Mouse (Mus musculus) testis, adult 2 months (tissue): Measurements from ENCODE around the gene Atrx. TPM values are rescaled to one million over a fixed set of nuclear protein-coding genes. Genes with fewer than 3 reads are reported as not detected.

Experiments used
- H3K27ac ChIP-seq: fragments of 200-500 bp; 2 replicates; pipeline ENCODE4 v1.5.1; 2012; ENCODE audit warnings: low read depth, low read length; ENCODE audit not compliant: control insufficient read depth, insufficient read depth
- H3K27me3 ChIP-seq: fragments of 200-500 bp; 2 replicates; pipeline ENCODE4 v1.6.1; 2012; ENCODE audit warnings: mild to moderate bottlenecking, low read length, moderate library complexity; ENCODE audit not compliant: control insufficient read depth, insufficient read depth
- H3K36me3 ChIP-seq: fragments of 200-500 bp; 2 replicates; pipeline ENCODE4 v1.6.1; 2012; ENCODE audit warnings: mild to moderate bottlenecking, low read length; ENCODE audit not compliant: control insufficient read depth, insufficient read depth
- H3K4me1 ChIP-seq: fragments of 200-500 bp; 2 replicates; pipeline ENCODE4 v1.6.1; 2012; ENCODE audit warnings: low read length; ENCODE audit not compliant: control insufficient read depth, insufficient read depth
- H3K4me3 ChIP-seq: fragments of 200-500 bp; 2 replicates; pipeline ENCODE4 v1.5.1; 2012; ENCODE audit warnings: low read depth, mild to moderate bottlenecking, low read length, moderate library complexity, mixed read lengths; ENCODE audit not compliant: control insufficient read depth
- CTCF ChIP-seq: fragments of 200-500 bp; IDR thresholded peaks from 2 replicates; pipeline ENCODE4 v1.5.1; 2012; ENCODE audit warnings: low read depth, mild to moderate bottlenecking, inconsistent platforms, low read length, moderate library complexity; ENCODE audit not compliant: control insufficient read depth, insufficient read depth, insufficient replicate concordance
- POLR2A ChIP-seq: fragments of 200-500 bp; IDR thresholded peaks from 2 replicates; pipeline ENCODE4 v1.6.1; 2012; ENCODE audit warnings: low read depth, mild to moderate bottlenecking, inconsistent platforms, low read length, moderate library complexity; ENCODE audit not compliant: control insufficient read depth
- polyA plus RNA-seq: library from polyadenylated mRNA; depleted of rRNA; stranded (reverse); fragments of >200 nt; gene quantifications from 2 replicates; pipeline ENCODE4 v1.2.3, GENCODE M21; 2012; rRNA removed

Atrx gene
- polyA plus RNA-seq, 1 experiment: 4.6 TPM

- Histone ChIP-seq H3K27ac (no peak overlapping the region), H3K27me3 (no peaks in the 10 kb centered on the region), H3K36me3 (no peaks in the 10 kb centered on the region), H3K4me3 (no peak overlapping the region), H3K4me1 (peaks cover 9% of the 10 kb centered on the region)
- TF ChIP-seq CTCF: no peak
- no peak for TF ChIP-seq POLR2A
These were observed 161.3 kb downstream of the Atrx start for GRCm38 (mm10) chrX:105767932-105768331.

DNA sequence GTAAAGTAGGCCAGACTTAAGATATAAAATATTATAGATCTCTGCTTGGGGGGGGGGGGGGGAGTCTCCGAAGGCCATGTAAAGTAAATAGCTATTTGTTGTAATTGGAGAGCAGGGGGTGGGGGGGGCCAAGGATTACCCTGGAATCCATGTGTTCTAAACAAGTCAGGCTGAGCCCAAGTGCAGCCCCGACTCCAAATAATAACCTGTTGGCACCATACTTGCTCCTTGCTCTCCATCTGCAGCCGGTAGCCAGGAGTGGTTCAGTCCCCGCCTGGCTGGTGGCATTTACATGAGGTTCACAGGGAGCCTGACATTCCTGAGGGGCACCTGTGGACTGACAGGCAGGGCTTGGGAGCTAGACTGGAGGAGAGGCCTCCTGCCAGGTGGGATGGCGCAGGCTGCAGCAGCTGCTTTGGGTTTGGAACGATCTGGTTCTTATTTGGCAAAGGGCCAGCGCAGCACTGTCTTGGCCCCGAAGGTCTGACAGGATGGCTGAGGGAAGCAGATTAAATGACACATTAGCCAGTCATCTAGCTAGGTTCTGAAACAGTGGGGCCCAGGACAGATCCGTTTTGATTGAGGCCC, 161.9 kb downstream of the Atrx start:
- TF ChIP-seq POLR2A (no peak), CTCF (no peak)
- no peak overlapping the region for H3K27ac ChIP-seq
- no peaks in the 10 kb centered on the region for H3K27me3 ChIP-seq
- H3K4me1 ChIP-seq: peaks cover 9% of the 10 kb centered on the region
- H3K4me3 ChIP-seq: no peak overlapping the region
- H3K36me3 ChIP-seq: no peaks in the 10 kb centered on the region

- Histone ChIP-seq H3K4me1 (peaks cover 9% of the 10 kb centered on the region), H3K27ac (no peak overlapping the region), H3K4me3 (no peak overlapping the region), H3K36me3 (no peaks in the 10 kb centered on the region), H3K27me3 (no peaks in the 10 kb centered on the region)
- TF ChIP-seq POLR2A (no peak), CTCF (no peak)
These were observed 163.2 kb downstream of the Atrx start for GRCm38 (mm10) chrX:105766013-105766412.

GRCm38 (mm10) chrX:105765005-105765706, 164.0 kb downstream of the Atrx start:
- peaks cover 9% of the 10 kb centered on the region for H3K4me1 ChIP-seq
- no peak overlapping the region for H3K27ac ChIP-seq
- no peaks in the 10 kb centered on the region for H3K27me3 ChIP-seq
- TF ChIP-seq CTCF (no peak), POLR2A (no peak)
- peak overlapping the region; percentile 45 for H3K4me3 ChIP-seq
- H3K36me3 ChIP-seq: no peaks in the 10 kb centered on the region

DNA sequence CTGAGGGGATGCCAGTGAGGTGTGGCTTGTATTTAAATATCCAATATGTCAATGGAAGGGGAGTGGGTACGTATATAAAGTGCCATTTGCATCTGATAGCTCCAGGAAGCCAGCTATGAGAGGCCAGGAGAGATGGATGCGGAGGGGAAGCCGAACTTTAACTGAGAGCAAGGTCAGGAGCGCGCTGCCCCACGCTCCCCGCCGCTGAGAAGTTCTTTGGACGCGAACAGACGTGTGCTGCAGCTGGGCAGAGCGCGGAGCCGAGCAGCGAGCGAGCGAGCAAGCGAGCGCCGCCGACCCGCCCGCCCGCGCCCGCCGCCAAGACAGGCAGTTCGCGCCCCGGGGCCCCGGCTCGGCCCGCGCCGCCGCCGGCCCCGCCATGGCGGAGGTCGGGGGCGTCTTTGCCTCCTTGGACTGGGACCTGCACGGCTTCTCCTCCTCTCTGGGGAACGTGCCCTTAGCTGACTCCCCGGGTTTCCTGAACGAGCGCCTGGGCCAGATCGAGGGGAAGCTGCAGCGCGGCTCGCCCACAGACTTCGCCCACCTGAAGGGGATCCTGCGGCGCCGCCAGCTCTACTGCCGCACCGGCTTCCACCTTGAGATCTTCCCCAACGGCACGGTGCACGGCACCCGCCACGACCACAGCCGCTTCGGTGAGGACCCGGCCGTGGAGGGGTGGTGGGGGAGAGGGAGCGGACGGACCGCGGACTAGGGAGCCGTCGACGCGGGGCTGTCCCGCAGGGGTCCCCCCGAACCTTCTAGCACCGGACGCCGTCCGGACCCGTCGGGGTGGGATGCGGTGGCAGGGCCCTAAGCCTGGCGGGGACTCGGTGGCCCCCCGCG, 164.8 kb downstream of the Atrx start, which contains the start of gene Fgf16:
Fgf16 (plus strand) TSS at position 118 of the 843 bp plus-strand sequence.
- TF ChIP-seq POLR2A (no peak), CTCF (no peak)
- Histone ChIP-seq H3K36me3 (no peaks in the 10 kb centered on the region), H3K4me1 (peaks cover 9% of the 10 kb centered on the region), H3K27ac (no peak within 1 kb of the TSS), H3K4me3 (peak within 1 kb of the TSS; percentile 45), H3K27me3 (no peaks in the 10 kb centered on the region)

GRCm38 (mm10) chrX:105763612-105764011, 165.6 kb downstream of the Atrx start:
- Histone ChIP-seq H3K27ac (no peak overlapping the region), H3K4me3 (no peak overlapping the region; the same call in 1 of the 2 replicates), H3K36me3 (no peaks in the 10 kb centered on the region), H3K27me3 (no peaks in the 10 kb centered on the region), H3K4me1 (peaks cover 9% of the 10 kb centered on the region)
- no peak for TF ChIP-seq CTCF
- TF ChIP-seq POLR2A: no peak

- TF ChIP-seq POLR2A (no peak), CTCF (no peak)
- Histone ChIP-seq H3K4me1 (peaks cover 9% of the 10 kb centered on the region), H3K27ac (no peak overlapping the region), H3K36me3 (no peaks in the 10 kb centered on the region), H3K4me3 (no peak overlapping the region), H3K27me3 (no peaks in the 10 kb centered on the region)
These were observed 166.2 kb downstream of the Atrx start for GRCm38 (mm10) chrX:105762847-105763527.

Other genes starting within 250 kb of the Atrx start
- not detected in 2 replicates for gene Fgf16, start 165.1 kb downstream of the Atrx start, polyA plus RNA-seq
- gene Magt1, start 82.5 kb upstream of the Atrx start, polyA plus RNA-seq: 1.2 and 1.3 TPM in 2 replicates
- 10.1 and 10.3 TPM in 2 replicates for gene Cox7b, start 86.3 kb upstream of the Atrx start, polyA plus RNA-seq
- 1.4 and 2.7 TPM in 2 replicates for gene Atp7a, start 97.9 kb upstream of the Atrx start, polyA plus RNA-seq
- gene Tlr13, start 213.8 kb upstream of the Atrx start, polyA plus RNA-seq: 0.05 TPM in 2 replicates